Mouse (Mus musculus) heart, postnatal 14 days (tissue): ENCODE measurements around the gene Shisa8. TPM values are rescaled to one million over a fixed set of nuclear protein-coding genes. Genes with fewer than 3 reads are reported as not detected.

ENCODE experiments used
- DNase-seq, 2 experiments: peaks; one replicate each; pipeline ENCODE4 v3.0.0; 2021 to 2022
- intact Hi-C: fragments of 180-260 bp; cut with DNase I; formaldehyde crosslinking; loops from one replicate; pipeline ENCODE4 v1.15.1; 2025
- total RNA-seq, 2 experiments: library from RNA; stranded (reverse); gene quantifications; 2 replicates each; pipeline ENCODE4 v1.2.3; 2021

Gene Shisa8
- total RNA-seq, 2 experiments from 2014 or later: 0.14 to 0.34 TPM

DNA sequence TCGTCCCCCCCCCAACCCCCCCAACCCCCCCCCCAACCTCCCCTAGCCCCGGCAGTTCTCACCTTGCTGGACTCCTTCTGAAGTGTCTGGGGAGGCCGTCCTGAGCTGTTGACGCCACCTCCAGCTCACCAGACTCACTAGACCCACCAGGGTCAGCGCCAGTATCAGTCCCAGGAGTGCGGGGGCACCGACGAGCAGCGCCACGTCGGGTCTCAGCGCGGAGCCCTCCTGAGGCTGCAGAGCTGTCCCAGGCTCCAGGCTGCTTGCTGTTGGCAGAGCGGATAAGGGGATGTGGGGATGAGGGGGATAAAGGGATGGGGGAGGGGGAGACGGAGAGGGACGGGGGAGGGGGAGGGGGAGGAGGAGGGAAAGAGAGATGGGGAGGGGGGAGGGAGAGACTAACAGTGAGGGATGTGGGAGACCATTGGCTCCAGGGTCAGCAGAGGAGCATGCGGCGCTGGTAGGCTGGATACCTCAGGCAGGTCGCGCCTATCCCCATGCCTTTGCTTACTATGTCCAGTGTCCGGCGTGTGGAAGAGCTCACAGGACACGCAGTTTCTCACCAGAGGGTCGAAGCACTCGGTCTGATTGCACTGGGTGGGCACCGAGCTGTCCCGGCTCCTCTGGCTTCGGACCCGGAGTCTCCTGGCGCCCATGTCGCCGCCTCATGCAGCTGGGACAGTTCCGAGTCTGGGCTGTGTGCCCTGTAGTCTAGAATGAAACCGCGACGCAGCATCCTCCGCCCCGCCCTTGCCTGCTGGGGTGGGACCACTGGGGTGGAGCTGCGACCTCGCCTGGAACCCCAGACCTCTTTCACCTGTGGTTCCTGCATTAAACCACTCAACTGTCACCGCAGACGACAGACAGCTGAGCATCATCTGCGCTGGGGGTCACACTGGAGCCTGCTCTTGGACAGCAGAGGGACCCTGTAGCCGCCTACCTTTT, 11.3 kb upstream of the Shisa8 start, which contains the start of gene Tnfrsf13c:
Tnfrsf13c (minus strand) TSS at position 713 of the 945 bp plus-strand sequence.
- intact Hi-C loops: no loop called here
- peak; percentile 49 to 54 for DNase-seq

DNA sequence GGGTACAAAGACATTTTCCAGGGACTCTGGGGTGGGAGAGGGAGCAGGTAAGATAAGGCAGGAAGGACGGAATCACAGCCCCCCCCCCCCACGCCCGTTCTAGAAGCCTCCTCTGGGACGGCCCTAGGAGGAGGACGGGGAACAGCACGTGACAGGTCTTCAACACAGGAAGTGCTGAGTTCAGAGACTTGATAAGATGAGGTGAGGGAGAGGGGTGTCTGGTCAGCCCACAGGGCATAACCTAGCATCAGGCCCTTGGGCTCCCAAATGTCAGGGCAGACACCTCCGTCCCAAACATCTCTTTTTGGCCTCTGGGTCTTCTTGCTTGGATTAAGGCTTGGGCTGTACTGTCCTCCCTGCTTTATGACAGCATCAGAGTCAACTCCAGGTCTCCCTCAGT, 10.6 kb upstream of the Shisa8 start:
- intact Hi-C loops: no loop called here

DNA sequence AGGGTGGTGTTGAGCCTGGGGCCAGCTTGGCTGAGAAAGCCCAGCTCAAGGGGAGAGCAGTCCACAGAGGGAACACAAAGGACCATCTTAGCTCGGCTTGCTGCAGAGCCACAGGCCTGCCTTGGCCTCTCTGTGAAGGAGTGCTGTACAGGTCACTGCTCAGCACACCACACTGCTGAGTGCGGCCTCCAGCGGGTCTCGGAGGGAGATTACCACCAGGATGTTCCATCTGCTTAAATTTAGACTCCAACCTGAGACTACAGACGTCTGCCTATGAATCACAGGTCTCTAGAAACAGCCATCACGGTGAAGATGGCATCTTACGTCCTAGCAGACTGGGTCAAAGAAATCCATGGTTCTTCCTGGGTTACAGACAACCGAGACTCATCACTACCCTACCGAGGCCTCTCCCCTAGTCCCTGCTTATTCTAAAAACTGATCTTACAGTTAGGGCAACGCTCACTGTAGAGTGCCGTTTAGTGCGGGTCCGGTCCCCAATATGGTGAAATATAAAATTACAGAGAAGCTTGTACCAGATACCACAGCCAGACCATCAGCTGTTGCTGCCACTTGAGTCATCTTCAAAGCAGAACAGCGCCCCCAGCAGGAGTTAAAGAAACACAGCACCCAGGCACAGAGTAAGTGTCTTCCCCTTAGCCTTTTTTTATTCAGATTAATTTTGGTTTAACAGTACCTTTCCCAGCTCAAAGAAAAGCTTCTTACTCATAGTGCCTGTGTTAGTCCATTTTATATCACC, 8.7 kb upstream of the Shisa8 start:
- no peak for DNase-seq
- intact Hi-C loops: no loop called here

More for the DNA sequence above, 10.6 kb upstream of the Shisa8 start:
- no peak for DNase-seq

DNA sequence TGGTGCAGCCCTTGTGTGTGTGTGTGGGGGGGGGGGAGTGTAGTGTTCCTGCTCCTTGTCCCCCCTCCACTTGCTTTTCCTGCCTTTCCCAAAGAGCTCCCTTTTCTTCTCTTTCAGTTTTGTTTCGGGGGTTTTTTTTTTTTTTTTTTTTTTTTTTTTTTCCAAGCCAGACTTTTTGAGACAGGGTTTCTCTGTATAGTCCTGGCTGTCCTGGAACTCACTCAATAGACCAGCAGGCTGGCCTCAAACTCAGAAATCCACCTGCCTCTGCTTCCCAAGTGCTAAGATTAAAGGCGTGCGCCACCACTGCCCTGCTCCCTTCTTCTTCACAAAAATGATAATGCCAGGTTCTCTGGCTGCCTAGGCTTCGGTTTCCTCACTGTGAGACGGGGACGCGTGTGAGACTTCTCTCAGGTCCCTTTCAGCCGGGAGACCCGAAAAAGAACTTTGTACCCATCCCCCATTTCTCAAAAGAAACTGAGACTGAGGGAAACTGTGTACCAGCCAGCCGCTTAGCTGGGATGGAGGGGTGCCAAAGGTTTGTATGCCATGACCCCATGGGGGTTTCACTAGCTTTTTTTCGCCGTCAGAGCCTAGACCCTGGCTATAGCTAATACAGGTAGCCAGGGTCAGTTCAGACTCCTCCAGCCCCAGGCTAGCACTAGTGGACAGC, 7.5 kb upstream of the Shisa8 start:
- no peak for DNase-seq
- intact Hi-C loops: no loop called here

DNA sequence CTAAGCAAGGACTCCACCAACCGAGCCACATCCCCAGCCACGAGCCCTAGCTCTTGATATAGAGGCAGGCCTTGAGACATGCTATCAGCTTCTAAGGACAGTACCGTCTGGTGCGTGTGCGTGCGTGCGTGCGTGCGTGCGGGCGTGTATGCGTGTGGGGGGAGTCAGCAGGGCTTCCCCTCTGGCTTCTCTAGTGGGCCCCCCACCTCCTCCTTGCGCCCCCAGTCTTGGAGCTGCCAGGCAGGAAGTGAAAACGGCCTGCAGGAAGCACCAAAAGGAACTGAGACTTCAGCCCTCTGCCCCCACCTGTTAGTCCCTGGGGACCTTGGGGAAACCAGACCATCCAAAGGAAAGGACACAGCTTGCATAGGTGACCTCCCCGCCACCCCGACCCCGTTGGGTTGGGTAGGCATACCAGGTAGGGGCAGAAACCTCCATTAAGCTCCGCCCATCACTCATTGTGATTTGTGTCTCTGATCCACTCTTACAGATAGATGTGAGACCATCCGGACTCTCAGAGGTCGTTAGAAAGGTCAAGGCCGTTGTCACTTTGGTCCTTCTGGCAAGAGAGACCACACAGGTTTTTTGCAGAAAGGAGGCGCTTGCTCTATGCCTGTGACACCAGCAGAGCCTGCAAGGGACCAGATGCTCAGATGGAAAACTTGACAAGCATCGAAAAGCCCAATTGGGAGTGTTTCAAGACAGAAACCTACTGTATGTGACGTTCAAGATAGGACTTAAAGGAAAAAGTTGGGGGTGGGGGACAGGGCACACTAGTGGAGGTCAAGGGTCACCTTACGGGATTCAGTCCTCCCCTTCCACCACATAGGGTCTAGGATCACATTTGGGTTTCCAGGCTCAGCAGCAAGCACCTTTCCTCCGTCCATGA, 6.4 kb upstream of the Shisa8 start:
- intact Hi-C loops: no loop called here
- DNase-seq: no peak

DNA sequence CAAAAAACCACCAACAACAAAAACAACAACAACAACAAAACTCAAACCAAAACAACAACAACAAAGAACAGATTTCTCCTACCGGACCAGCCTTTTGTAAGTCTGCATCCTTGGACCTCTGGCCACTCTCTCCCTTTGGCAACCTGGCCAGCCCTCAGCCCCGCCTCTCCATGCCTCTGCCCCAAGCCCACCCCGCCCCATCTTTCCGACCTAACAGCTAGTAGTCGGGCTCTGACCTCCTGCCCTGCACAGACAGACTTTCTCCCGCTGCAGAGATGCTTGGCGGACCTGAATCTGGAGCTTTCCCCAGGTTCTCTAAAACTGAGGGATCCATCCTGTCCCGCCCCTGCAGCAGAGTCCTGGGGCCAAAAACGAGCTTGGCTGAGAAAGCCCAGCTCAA, 5.4 kb upstream of the Shisa8 start:
- DNase-seq: no peak
- intact Hi-C loops: no loop called here

DNA sequence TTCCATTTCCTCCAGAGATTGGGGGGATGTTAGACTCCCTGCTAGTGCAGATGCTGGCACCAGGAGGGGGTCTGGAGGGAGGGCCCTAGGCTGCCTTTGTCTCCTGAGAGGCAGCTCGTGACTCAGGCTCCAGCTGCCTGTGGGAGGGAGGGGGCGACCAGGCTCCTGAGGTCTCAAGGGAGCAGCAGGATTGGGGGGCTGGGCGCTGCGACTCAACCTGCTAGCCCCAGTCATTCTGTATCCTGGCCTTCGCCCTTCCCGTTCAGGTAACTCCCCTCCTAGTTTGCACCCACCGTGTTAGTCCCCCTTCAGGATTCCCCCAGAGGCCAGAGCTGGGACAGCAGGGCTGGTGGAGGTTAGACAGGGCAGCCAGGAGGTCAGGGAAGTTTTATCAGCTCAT, 4.4 kb upstream of the Shisa8 start:
- DNase-seq: no peak
- intact Hi-C loops: no loop called here

DNA sequence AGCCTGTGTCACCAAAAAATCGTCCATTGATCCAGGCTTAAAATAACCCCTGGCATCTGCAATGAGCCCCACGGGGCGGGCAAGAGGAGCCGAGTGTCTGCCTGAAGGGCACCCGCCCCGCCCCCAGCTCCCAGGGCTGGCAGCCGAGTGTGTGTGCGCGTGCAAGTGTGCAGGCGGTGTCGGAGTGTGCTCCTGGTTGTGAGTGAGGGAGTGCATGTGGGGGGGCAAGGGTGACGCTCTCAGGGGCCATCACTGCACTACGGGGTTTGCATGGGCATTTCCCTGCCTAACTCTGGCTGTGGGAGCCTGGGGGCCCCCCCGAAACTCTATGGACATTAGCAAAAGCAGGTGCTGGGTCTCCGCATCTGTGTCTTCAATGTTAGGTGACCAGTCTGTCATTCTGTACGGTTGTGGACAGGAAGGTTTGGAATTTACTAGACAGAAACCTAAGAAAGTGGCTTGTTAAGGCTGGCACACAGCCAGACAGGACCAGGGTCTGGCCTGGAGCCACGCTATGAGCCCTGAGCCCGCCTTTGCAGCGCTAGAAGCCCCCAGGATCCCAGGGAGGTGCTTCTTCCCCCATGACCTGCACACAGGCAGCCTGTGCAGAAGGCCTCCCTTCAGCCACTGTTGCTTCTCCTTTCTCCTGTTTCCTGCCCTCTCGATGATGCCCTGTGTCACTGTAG, 3.7 kb upstream of the Shisa8 start:
- intact Hi-C loops: no loop called here
- no peak for DNase-seq

DNA sequence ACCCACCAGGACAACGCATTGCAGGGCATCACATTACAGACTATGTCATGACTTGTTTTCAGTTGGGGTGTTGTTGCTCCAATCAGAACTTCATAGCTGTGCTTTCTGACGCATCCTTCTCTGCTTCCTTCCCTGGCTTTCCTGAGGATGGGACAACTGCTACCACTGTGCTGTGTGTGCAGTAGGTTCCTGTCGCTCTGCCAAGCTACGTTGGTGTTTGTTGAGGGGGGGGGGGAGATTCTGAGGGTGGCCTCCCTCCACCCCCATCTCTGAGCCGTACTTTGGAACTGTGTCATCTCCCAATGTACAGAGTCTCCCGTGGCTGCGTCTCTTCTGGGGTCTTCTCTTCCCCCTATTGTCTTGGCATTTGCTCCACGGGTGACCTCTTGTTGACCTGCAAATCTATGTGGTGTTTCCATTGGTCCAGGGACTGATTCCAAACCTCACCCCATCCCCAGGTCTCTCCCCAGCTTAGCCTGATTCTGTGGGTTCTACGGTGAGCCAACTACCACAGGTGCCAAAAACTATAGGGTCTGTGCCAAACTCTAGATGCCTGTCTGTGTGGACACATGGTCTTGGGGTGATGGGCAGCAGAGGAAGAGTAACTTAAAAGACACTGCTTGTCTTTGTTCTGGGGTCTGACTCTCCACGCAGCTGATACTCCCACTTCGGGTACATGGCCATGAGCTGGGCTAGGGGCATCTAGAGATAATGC, 2.9 kb upstream of the Shisa8 start:
- DNase-seq: no peak
- intact Hi-C loops: no loop called here

DNA sequence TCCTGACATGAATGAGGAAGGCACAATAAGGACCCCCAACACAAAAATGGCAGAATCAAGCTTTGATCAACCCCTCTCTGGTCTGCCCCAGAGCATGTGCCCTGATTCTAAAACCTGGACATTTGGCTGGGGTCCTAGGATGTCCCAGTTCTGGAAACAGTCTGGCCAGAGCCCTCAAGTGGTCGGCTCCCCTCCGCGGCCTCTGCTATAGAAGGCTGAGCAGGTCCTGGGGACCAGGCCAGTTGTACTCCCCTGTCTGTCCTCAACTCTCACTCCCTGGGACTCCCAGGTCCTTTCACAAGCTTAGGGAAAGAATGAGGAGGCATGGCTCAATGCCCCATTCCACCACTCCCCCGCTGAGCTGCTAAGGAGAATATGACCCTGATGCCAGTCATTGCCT, 607 bp upstream of the Shisa8 start:
- intact Hi-C loops: no loop called here
- no peak for DNase-seq

DNA sequence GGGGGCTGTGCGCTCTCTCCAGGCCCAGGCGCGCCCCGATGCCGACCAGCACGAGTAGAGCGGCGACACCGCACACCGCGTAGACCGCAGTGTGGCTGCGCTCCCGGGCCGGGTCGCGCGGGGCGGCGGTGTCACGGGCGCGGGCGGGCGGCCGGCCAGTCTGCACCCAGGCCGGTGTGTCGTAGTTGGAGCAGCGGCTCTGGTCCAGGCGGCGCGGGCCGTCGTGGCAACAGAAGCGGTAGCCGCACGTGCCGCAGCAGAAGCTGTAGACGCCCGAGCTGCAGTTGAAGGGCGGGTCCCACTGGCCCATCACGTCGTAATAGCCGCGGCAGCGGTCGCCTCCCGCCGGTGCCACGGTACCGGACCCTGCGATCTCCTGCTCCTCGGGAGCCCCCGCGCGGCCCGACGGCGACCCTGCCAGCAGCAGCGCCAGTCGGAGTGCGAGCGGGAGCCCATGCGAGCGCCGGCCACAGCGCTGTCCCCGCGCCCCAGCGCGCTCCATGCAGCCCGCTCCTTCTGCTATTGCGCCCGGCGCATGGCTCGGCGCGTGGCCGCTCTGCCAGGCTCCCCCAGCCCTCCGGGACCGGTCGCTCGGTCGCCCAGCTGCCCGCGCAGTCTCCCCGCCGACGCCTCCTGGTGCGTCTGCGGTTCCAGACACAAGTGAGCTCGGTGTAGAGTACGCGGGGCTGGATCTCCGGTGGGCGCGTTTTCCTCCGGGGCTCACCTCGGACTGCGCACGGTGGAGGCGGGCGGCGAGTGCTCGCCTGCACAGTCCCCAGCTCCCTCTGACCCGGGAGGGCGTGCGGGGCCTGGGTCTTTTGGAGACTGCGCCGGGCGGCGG, 484 bp downstream of the Shisa8 start:
- peak; percentile 30 to 33 for DNase-seq
- intact Hi-C loops: no loop called here

DNA sequence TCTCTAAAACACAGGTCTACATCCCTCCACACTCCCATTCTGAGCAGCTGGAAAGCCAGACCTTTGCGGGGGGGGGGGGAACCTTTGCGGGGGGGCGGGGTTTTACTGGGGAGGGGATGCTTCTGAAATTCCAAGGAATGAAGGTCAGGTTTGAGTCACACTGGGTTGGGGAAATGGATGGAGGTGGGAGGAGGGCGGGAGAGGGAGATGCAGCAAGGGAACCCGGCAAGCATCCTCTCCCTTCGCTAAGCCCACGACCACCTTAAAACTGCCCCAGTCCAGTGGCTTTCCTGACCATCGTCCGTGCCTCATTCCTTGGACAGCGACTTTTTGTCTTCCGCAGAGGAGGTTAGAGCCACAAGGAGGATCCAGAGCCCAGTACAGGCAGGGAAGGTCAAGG, 1.3 kb downstream of the Shisa8 start:
- intact Hi-C loops: no loop called here
- DNase-seq: no peak

DNA sequence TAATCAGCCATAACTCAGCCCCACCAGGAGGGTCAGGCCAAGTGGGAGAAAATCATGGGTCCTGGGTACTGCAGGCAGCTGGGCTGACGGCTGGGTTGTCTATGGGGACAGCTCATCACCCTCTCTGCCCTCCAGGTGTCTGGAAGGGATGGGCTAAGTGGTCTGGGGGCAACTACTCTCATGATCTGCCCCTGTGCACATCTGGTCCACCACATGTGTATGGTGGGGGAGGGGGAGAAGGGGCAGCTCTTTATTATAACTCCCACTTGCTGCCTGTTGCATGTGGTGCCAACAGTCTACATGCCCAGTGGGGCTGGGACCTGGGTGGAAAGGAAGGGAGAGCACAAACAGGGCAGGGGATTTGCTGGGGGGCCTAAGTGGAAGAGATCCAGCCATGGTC, 1.8 kb downstream of the Shisa8 start:
- intact Hi-C loops: no loop called here

DNA sequence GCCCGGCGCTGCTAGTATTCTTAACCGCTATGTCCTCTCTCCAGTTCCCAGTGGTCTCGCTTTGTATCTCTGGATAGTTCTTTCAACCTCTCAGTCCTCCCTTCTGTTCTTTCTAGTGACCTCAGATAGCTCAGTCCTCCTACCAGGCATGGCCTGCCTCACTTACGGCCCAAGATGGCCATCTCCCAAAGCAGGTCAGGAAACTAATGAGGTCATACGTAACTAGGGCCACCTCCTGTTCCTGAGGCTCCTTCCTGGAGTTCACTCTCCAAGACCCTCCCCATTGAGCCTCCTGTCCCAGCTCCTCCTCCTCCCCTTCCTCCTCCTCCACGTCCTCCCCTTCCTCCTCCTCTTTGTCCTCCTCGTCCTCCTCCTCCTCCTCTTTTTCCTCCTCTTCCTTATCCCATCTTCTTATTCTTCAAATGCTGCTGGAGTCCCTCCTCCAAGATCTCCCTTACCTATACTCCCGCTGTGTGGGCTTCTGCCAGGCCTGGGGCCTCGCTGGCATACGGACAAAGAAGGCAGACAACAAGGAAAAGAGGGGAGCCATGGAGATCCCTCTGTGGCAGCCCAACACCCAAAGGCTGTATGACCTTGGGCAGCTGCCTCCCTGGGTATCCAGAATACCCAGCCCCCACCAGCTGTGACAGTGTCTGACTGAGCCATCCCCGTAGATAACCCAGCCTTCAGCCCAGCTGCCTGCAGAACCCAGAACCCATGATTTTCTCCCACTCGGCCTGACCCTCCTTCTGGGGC, 3.1 kb downstream of the Shisa8 start:
- intact Hi-C loops: no loop called here

More for the DNA sequence above, 1.8 kb downstream of the Shisa8 start:
- DNase-seq: no peak

DNA sequence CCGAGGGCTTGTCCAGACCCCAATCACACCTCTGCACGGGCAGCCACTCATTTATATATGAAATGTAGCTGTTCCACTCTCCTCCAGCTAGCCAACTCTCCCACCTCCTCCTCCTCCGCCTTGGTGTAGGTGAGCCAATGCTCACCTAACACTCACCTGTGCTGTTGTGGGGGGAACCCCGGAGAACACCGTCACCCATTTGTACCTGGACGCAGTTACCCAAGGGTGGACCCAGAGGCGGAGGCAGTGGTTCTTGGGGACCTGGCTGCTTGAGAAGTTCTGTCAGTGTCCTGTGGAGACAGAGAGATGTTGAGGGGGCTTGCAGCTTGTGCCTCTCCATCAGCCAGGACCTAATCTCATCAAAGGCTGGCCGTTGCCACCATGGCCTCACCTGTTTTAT, 4.3 kb downstream of the Shisa8 start:
- intact Hi-C loops: no loop called here
- no peak for DNase-seq

More for the DNA sequence above, 3.1 kb downstream of the Shisa8 start:
- no peak for DNase-seq

DNA sequence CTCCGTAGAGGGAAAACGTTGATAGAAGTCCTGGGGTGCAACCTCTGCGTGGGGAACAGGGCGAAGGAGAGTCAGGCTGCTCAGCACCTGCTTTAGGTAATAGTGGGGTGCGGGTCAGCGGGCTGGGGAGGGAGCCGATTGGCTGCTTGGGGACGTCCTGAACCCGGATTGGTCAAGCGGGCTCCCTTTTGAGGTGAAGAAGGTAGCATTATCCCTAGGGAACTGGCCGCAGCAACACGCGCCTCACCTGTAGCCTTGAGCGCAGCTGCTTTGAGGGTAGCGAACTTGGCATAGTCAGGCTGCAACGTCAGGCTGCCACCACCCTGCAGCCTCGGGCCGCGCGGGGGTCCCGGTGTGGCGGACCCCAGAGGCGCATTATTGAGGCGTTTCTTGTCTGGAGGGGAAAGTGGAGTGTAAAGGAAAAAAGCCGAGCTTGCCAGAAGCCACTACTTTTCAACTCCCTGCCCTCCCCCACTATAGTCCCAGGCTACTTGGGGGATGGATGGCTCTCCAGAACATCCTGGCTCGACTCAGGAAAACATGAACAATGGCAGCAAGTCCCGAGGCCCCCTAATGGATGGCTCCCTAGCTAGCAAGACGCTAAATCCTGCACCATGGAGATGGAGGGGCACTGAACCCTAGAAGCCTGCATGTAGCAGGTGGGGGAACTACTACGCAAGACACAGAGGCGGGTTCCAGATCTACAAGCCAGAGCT, 5.0 kb downstream of the Shisa8 start:
- no peak for DNase-seq
- intact Hi-C loops: no loop called here

DNA sequence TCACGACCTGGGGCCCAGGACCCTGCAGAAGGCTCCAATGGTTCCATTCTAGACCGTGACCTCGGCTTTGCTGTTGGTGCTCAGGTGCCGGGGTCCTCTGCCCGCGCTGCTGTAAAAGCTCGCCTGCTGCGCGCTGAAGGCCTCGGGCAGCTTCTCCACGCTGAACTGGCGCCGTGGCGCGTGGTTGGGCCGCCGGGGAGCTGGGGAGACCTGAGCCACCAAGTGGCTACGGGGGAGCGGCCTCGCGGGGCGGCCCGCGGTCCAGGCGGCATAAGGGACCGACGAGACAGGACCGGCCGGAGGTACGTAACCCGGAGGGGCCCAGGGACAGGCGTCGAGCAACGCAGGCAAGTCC, 5.5 kb downstream of the Shisa8 start:
- DNase-seq: no peak
- intact Hi-C loops: no loop called here
